Mouse (Mus musculus) MEL (cell line): ENCODE measurements around the gene Ascc3. TPM values are rescaled to one million over a fixed set of nuclear protein-coding genes. Genes with fewer than 3 reads are reported as not detected.

ENCODE experiments used
- DNase-seq: peaks from one replicate; pipeline ENCODE4 v3.0.0; 2011; ENCODE audit warnings: low read depth, low spot score
- H3K27ac ChIP-seq: 2 replicates; pipeline ENCODE4 v1.5.1; 2012; ENCODE audit warnings: low read depth, mild to moderate bottlenecking, control low read depth, low read length, moderate library complexity; ENCODE audit not compliant: control insufficient read depth
- H3K27me3 ChIP-seq, 2 experiments: fragments of 150-350 bp in 1 of 2; sonication (generic) in 1 of 2; 2 replicates each; pipeline ENCODE4 v1.6.1; 2012; ENCODE audit warnings: low read length in 2 of 2, mild to moderate bottlenecking in 2 of 2, improper control_type of control experiment in 1 of 2, moderate library complexity in 1 of 2; ENCODE audit not compliant: insufficient read depth in 2 of 2, control insufficient read depth in 1 of 2
- H3K36me3 ChIP-seq, 2 experiments: 2 replicates each; pipeline ENCODE4 v1.6.1; 2012 to 2014; ENCODE audit warnings: low read length in 2 of 2, improper control_type of control experiment in 1 of 2, inconsistent platforms in 1 of 2, mild to moderate bottlenecking in 1 of 2; ENCODE audit not compliant: insufficient read depth in 2 of 2, control insufficient read depth in 1 of 2
- H3K4me1 ChIP-seq, 2 experiments: fragments of 150-350 bp in 1 of 2; sonication (generic) in 1 of 2; 2 replicates each; pipeline ENCODE4 v1.6.1; 2012; ENCODE audit warnings: low read length in 2 of 2, improper control_type of control experiment in 1 of 2, mild to moderate bottlenecking in 1 of 2; ENCODE audit not compliant: insufficient read depth in 2 of 2, control insufficient read depth in 1 of 2
- H3K4me3 ChIP-seq, 2 experiments: fragments of 150-350 bp in 1 of 2; sonication (generic) in 1 of 2; 2 replicates each; pipeline ENCODE4 v1.5.1; 2012; ENCODE audit warnings: low read depth in 2 of 2, low read length in 2 of 2, mild to moderate bottlenecking in 2 of 2, moderate library complexity in 2 of 2, control low read depth in 1 of 2, improper control_type of control experiment in 1 of 2; ENCODE audit not compliant: control insufficient read depth in 1 of 2, insufficient read depth in 1 of 2
- H3K79me2 ChIP-seq: 2 replicates; pipeline ENCODE4 v1.6.1; 2012; ENCODE audit warnings: mild to moderate bottlenecking, low read length, moderate library complexity; ENCODE audit not compliant: control insufficient read depth, poor library complexity, insufficient read depth
- H3K9ac ChIP-seq: 2 replicates; pipeline ENCODE4 v1.6.1; 2012; ENCODE audit warnings: low read depth, mild to moderate bottlenecking, control low read depth, low read length, moderate library complexity; ENCODE audit not compliant: control insufficient read depth, poor library complexity, severe bottlenecking
- H3K9me3 ChIP-seq: fragments of 150-350 bp; sonication (generic); replicated peaks from 2 replicates; pipeline ENCODE4 v1.6.1; 2012; ENCODE audit warnings: mild to moderate bottlenecking, low read length, improper control_type of control experiment, moderate library complexity; ENCODE audit not compliant: insufficient read depth
- BHLHE40 ChIP-seq: IDR thresholded peaks from 2 replicates; pipeline ENCODE4 v1.6.1; 2012; ENCODE audit warnings: low read depth, mild to moderate bottlenecking, inconsistent platforms, low read length, improper control_type of control experiment, borderline replicate concordance
- CHD1 ChIP-seq: IDR thresholded peaks from 2 replicates; pipeline ENCODE4 v1.6.1; 2012; ENCODE audit warnings: low read depth, mild to moderate bottlenecking, inconsistent platforms, low read length, improper control_type of control experiment
- CHD2 ChIP-seq: IDR thresholded peaks from 2 replicates; pipeline ENCODE4 v1.6.1; 2011; ENCODE audit warnings: low read length, improper control_type of control experiment
- EP300 ChIP-seq, 2 experiments: IDR thresholded peaks; 2 replicates each; pipeline ENCODE4 v1.6.1; 2011; ENCODE audit warnings: improper control_type of control experiment in 2 of 2, low read length in 2 of 2, low read depth in 1 of 2, mild to moderate bottlenecking in 1 of 2
- ETS1 ChIP-seq: IDR thresholded peaks from 2 replicates; pipeline ENCODE4 v1.6.1; 2012; ENCODE audit warnings: low read depth, mild to moderate bottlenecking, inconsistent platforms, low read length, improper control_type of control experiment, moderate library complexity
- HCFC1 ChIP-seq: IDR thresholded peaks from 2 replicates; pipeline ENCODE4 v1.6.1; 2012; ENCODE audit warnings: low read depth, mild to moderate bottlenecking, inconsistent platforms, low read length, improper control_type of control experiment, moderate library complexity
- JUND ChIP-seq: IDR thresholded peaks from 2 replicates; pipeline ENCODE4 v1.6.1; 2011; ENCODE audit warnings: low read depth, mild to moderate bottlenecking, improper control_type of control experiment, low read length
- MAZ ChIP-seq: IDR thresholded peaks from 2 replicates; pipeline ENCODE4 v1.6.1; 2012; ENCODE audit warnings: low read depth, mild to moderate bottlenecking, inconsistent platforms, low read length, improper control_type of control experiment
- MXI1 ChIP-seq: IDR thresholded peaks from 2 replicates; pipeline ENCODE4 v1.6.1; 2011; ENCODE audit warnings: mild to moderate bottlenecking, low read depth, low read length, improper control_type of control experiment
- NELFE ChIP-seq: IDR thresholded peaks from 2 replicates; pipeline ENCODE4 v1.6.1; 2011; ENCODE audit warnings: low read depth, low read length, improper control_type of control experiment
- NRF1 ChIP-seq: IDR thresholded peaks from 2 replicates; pipeline ENCODE4 v1.6.1; 2014; ENCODE audit warnings: low read depth, mild to moderate bottlenecking, inconsistent platforms, low read length, improper control_type of control experiment, moderate library complexity; ENCODE audit not compliant: poor library complexity, insufficient read depth, severe bottlenecking
- POLR2AphosphoS2 ChIP-seq: IDR thresholded peaks from 2 replicates; pipeline ENCODE4 v1.6.1; 2011; ENCODE audit warnings: low read length, improper control_type of control experiment
- RAD21 ChIP-seq: IDR thresholded peaks from 2 replicates; pipeline ENCODE4 v1.6.1; 2011; ENCODE audit warnings: mild to moderate bottlenecking, low read depth, low read length, improper control_type of control experiment
- RCOR1 ChIP-seq: IDR thresholded peaks from 2 replicates; pipeline ENCODE4 v1.6.1; 2012; ENCODE audit warnings: low read depth, mild to moderate bottlenecking, inconsistent platforms, low read length, improper control_type of control experiment
- TCF12 ChIP-seq: IDR thresholded peaks from 2 replicates; pipeline ENCODE4 v1.6.1; 2014; ENCODE audit warnings: low read depth, mild to moderate bottlenecking, inconsistent platforms, low read length, improper control_type of control experiment, moderate library complexity
- UBTF ChIP-seq: IDR thresholded peaks from 2 replicates; pipeline ENCODE4 v1.6.1; 2012; ENCODE audit warnings: low read depth, mild to moderate bottlenecking, inconsistent platforms, low read length, improper control_type of control experiment, moderate library complexity, borderline replicate concordance; ENCODE audit not compliant: insufficient read depth
- ZC3H11A ChIP-seq: IDR thresholded peaks from 2 replicates; pipeline ENCODE4 v1.6.1; 2012; ENCODE audit warnings: low read depth, mild to moderate bottlenecking, inconsistent platforms, low read length, improper control_type of control experiment
- polyA plus RNA-seq, 2 experiments: library from polyadenylated mRNA; stranded (reverse) in 1 of 2; unstranded in 1 of 2; fragments of >175 nt in 1 of 2; fragments of >200 nt in 1 of 2; gene quantifications; 2 replicates each; pipeline versions ENCODE4 v1.2.1 to v1.2.4; 2012; ENCODE audit warnings: low replicate concordance in 2 of 2, low read depth in 1 of 2; ENCODE audit not compliant: insufficient read length in 2 of 2, insufficient read depth in 1 of 2, missing spikeins in 1 of 2
- total RNA-seq: library from RNA; depleted of rRNA; stranded (reverse); fragments of 300-350 nt; gene quantifications from 2 replicates; pipeline ENCODE4 v1.2.3, GENCODE M21; 2012

Gene Ascc3
- total and polyA plus RNA-seq, 3 experiments = 22.6 to 131 (median 24.3) TPM

DNA sequence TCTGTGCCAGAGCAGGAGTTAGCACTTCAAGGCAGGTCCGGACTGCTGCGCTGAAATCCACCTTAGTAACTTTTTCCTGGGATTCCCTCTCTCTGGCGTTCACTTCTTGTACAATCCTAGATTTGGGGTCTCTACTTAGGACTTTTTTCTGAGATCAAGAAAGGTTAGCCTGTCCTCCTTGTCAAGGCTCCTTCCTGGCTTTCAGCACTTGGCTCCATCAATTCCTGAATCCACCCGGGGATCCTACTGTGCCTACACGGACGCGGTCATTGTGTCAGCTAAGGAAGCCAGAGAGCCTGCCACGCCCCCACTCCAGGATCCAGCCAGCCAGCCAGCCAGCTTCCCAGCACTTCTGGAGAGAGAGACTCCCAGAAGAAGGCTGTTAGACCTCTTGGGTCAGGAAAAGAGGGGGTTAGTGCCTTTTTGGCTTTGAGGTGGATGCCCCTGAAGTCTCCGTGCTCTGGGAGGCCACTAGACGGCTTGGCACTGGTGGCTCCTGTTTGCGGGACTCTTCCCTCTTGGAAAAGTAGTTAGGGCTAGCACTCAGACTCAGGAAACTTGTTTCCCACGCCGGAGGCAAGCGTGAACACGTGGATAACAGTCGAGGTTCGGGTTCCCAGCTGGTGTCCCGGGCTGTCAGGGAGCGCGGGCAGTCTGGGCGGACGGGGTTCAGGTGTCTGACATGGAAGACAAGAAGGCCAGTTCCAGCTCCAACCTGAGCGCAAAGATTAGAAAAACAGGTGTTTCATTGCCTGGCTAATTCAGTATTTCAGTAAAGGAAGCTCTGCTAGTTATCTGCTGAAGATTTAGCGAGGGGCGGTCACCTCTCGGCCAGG lies 299.6 kb downstream of the Ascc3 start:
- no peak overlapping the region for H3K4me3 ChIP-seq
- TF ChIP-seq CHD1 (no peak), TCF12 (no peak), MXI1 (no peak), ETS1 (no peak), BHLHE40 (no peak), UBTF (no peak), NRF1 (no peak), ZC3H11A (no peak), POLR2AphosphoS2 (no peak), EP300 (IDR thresholded peaks at IDR 0.05; ENCODE audit: low read depth in 1 of 2, low read length in 2 of 2) (no peak), RAD21 (no peak), CHD2 (no peak), RCOR1 (no peak), HCFC1 (no peak)
- no peaks in the 10 kb centered on the region for H3K36me3 ChIP-seq
- H3K4me1 ChIP-seq = no peaks in the 10 kb centered on the region
- H3K79me2 ChIP-seq = no peaks in the 10 kb centered on the region
- H3K27ac ChIP-seq = no peak overlapping the region
- H3K9ac ChIP-seq = no peak overlapping the region
- no peak for DNase-seq
- no peaks in the 10 kb centered on the region for H3K9me3 ChIP-seq
- no peaks in the 10 kb centered on the region for H3K27me3 ChIP-seq

DNA sequence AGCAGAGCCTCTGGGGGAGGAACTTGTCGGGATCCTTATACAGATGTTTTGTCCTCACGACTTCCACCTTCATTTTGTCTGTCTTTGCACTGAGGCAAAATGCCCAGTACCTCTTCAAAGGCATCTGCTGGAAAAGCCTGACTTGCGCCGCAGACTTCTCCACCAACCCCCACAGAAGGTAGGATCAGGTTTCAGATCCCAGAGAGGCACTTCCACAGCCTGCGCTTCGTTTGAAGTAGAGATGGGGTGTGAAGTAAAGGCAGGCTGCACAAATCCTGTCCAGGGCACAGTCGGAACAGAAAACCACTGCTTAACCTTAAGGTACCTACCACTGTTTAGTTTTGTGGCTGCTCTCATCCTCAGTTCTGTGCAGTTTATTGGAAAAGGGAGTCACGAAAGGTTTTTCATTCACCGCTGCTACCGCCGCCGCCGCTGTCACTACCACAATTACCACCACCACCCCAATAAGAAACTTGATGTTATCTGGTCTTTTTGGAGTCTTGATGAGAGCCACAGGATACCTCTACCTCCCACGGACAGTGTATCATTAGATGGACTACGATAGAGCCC lies 300.4 kb downstream of the Ascc3 start:
- DNase-seq = no peak
- Histone ChIP-seq H3K79me2 (no peaks in the 10 kb centered on the region), H3K4me3 (no peak overlapping the region), H3K4me1 (no peaks in the 10 kb centered on the region), H3K36me3 (no peaks in the 10 kb centered on the region), H3K27ac (no peak overlapping the region), H3K9me3 (no peaks in the 10 kb centered on the region), H3K27me3 (no peaks in the 10 kb centered on the region), H3K9ac (no peak overlapping the region)
- no peak for TF ChIP-seq JUND
- no peak for TF ChIP-seq MAZ
- TF ChIP-seq NELFE = no peak
- no peak for TF ChIP-seq NRF1
